Mouse (Mus musculus) embryonic fibroblast, embryonic 13.5 days (primary cell): ENCODE data around the gene Enpp7. TPM values are rescaled to one million over a fixed set of nuclear protein-coding genes. Genes with fewer than 3 reads are reported as not detected.

Source experiments
- H3K27ac ChIP-seq: 2 replicates; pipeline ENCODE4 v1.5.1; 2012; ENCODE audit warnings: low read length, control low read depth, inconsistent platforms; ENCODE audit not compliant: insufficient read depth
- H3K4me1 ChIP-seq: 2 replicates; pipeline ENCODE4 v1.6.1; 2011; ENCODE audit warnings: low read length; ENCODE audit not compliant: control insufficient read depth, insufficient read depth
- H3K4me3 ChIP-seq: 2 replicates; pipeline ENCODE4 v1.5.1; 2011; ENCODE audit warnings: mild to moderate bottlenecking, control low read depth, low read length; ENCODE audit not compliant: insufficient read depth
- CTCF ChIP-seq: IDR thresholded peaks from 2 replicates; pipeline ENCODE4 v1.5.1; 2011; ENCODE audit warnings: mild to moderate bottlenecking, control low read depth, low read length, moderate library complexity, borderline replicate concordance; ENCODE audit not compliant: insufficient read depth
- POLR2A ChIP-seq: IDR thresholded peaks from 2 replicates; pipeline ENCODE4 v1.6.1; 2011; ENCODE audit warnings: low read depth, mild to moderate bottlenecking, control low read depth, low read length, moderate library complexity
- polyA plus RNA-seq: library from polyadenylated mRNA; stranded (reverse); fragments of >200 nt; gene quantifications from 2 replicates; pipeline ENCODE4 v1.2.4, GENCODE M21; 2011; ENCODE audit warnings: low read depth; ENCODE audit not compliant: missing spikeins, insufficient read length

The Enpp7 gene
- polyA plus RNA-seq: not detected in 2 replicates

DNA sequence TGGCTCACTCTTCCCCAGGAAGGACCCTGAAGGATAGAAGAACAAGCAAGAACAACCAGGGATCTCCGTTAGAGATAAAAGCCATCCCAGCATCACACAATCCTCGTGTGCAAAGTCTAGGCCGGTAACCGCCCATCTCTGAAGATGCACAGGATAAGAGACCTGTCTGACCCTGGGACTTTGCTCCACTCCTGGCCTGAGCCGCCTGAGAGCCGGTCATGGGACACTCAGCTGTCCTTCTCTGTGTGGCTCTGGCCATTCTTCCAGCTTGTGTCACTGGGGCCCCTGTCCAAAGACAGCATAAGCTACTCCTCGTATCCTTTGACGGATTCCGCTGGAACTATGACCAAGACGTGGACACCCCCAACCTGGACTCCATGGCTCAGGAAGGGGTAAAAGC lies at the start of gene Enpp7:
TSS of gene Enpp7 (plus strand) at position 190 of the 400 bp plus-strand sequence.
- TF ChIP-seq CTCF (no peak), POLR2A (no peak)
- Histone ChIP-seq H3K4me1 (no peaks in the 10 kb centered on the region), H3K27ac (no peak within 1 kb of the TSS), H3K4me3 (no peak within 1 kb of the TSS)

- Histone ChIP-seq H3K4me1 (no peaks in the 10 kb centered on the region), H3K27ac (no peak overlapping the region), H3K4me3 (no peak overlapping the region)
- TF ChIP-seq CTCF: no peak
- no peak for TF ChIP-seq POLR2A
Observed at GRCm38 (mm10) chr11:118939731-118940130, 48.3 kb upstream of the Enpp7 start.

DNA sequence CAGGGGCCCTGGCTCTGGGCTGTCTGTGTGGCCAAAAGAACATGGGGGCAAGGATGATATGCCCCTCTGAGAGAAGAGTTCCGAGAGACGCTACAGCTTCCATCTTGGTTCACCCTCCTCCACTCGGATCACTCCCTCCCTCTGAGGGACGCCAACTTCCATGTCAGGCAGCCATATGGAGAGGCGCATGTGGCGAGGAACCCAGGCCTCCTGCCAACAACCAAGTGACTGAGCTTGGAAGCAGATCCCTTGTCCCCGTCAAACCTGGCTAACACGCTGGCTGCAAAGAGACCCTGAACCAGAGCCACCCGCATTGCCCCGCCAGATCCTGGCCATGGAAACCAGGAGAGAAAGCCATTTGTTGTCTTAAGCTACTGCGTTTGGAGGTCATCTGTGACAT lies 47.4 kb upstream of the Enpp7 start:
- H3K27ac ChIP-seq: no peak overlapping the region
- TF ChIP-seq CTCF (no peak), POLR2A (no peak)
- H3K4me3 ChIP-seq: no peak overlapping the region
- no peaks in the 10 kb centered on the region for H3K4me1 ChIP-seq

DNA sequence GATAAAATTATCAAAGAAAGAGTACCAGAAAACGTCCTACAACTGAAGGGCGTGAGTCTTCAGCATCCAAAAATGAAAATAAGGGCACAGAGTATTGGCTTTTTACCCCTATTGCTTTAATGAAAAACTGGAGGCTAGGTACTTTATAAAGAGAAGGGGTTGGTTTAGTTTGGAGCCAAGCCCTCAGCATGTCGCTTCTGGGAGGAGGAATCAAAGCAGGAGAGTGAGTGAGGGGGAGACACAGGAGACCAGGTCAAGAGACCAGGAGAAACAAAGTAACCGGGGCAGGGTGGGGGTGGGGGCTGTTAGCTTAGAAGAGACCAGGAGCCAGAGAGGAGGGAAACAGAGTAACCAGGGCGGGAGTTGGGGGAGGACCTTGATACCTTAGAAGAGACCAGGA lies 46.7 kb upstream of the Enpp7 start:
- Histone ChIP-seq H3K27ac (no peak overlapping the region), H3K4me3 (no peak overlapping the region), H3K4me1 (no peaks in the 10 kb centered on the region)
- TF ChIP-seq CTCF (no peak), POLR2A (no peak)

DNA sequence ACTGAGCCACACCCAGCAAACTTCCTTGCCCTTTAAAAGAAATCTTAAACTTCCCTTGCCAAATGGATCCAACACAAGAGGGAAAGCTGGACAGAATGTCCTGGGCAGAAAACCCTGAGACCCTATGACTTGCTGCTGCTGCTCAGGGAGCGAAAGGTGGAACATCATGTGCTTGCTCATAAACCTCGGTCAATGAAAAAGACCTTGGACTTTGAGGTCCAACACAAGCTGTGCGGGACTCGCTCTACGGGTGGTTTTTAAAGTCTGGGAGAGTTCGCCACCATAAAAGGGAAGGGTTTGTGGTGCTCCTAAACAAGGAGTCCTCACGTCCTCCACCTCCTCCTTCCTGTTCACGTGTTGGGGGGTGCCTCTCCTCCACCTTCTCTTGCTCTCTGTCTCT lies 42.1 kb upstream of the Enpp7 start:
- no peak overlapping the region for H3K4me3 ChIP-seq
- no peaks in the 10 kb centered on the region for H3K4me1 ChIP-seq
- H3K27ac ChIP-seq: no peak overlapping the region
- TF ChIP-seq POLR2A: no peak
- TF ChIP-seq CTCF: no peak

DNA sequence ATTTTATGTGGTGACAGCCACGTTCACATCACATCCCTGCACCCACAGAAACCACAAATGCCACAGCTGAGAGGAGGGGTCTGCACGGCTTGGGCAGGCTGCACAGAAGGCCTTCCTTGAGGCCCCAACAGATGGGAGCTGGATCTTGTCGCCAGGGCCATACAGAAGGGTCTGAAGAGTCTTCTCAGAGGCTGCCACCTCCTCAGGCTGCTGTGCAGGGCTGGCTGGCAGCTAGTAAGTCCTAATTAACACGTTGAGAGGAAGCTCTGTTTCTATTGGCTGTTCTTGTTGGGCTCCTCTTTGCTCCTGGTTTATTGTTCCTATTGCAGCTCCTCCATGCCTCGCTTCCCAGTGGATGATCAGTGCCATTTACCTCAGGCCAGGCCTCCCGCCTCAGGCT lies 33.0 kb upstream of the Enpp7 start:
- Histone ChIP-seq H3K27ac (no peak overlapping the region), H3K4me3 (no peak overlapping the region), H3K4me1 (no peaks in the 10 kb centered on the region)
- TF ChIP-seq CTCF (no peak), POLR2A (no peak)

GRCm38 (mm10) chr11:118957070-118957471 lies 30.9 kb upstream of the Enpp7 start:
- TF ChIP-seq CTCF (no peak), POLR2A (no peak)
- Histone ChIP-seq H3K27ac (no peak overlapping the region), H3K4me3 (no peak overlapping the region), H3K4me1 (no peaks in the 10 kb centered on the region)

DNA sequence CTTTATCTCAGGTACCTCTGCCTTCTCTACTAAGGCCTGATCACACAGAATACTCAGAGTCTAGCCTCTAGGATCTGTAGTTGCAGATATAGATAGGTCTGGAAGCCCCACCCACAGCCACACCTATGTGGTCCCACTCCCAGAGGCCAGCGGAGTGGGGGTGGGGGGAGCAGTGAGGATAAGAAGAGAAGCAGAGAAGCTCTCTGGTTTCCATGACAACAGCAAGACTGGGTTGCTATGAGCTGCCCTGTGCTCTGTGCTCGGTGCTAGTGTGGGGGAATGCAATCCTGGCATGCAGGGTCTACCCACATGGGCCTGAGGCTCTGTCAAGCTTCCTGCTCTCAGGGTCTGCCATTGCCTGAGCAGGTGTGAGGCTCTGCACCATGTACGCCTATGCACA lies 27.3 kb upstream of the Enpp7 start:
- H3K27ac ChIP-seq: no peak overlapping the region
- H3K4me3 ChIP-seq: no peak overlapping the region

GRCm38 (mm10) chr11:118962478-118962877 lies 25.5 kb upstream of the Enpp7 start:
- no peak for TF ChIP-seq CTCF
- no peak for TF ChIP-seq POLR2A
- H3K27ac ChIP-seq: no peak overlapping the region
- H3K4me3 ChIP-seq: no peak overlapping the region
- no peaks in the 10 kb centered on the region for H3K4me1 ChIP-seq

More for the DNA sequence above, 27.3 kb upstream of the Enpp7 start:
- no peaks in the 10 kb centered on the region for H3K4me1 ChIP-seq
- no peak for TF ChIP-seq POLR2A
- TF ChIP-seq CTCF: no peak

GRCm38 (mm10) chr11:118963926-118964325 lies 24.1 kb upstream of the Enpp7 start:
- no peak overlapping the region for H3K27ac ChIP-seq
- H3K4me1 ChIP-seq: no peaks in the 10 kb centered on the region
- TF ChIP-seq POLR2A: no peak
- no peak for TF ChIP-seq CTCF
- no peak overlapping the region for H3K4me3 ChIP-seq

GRCm38 (mm10) chr11:118965078-118965477 lies 22.9 kb upstream of the Enpp7 start:
- Histone ChIP-seq H3K27ac (no peak overlapping the region), H3K4me1 (no peaks in the 10 kb centered on the region), H3K4me3 (no peak overlapping the region)
- no peak for TF ChIP-seq CTCF
- TF ChIP-seq POLR2A: no peak
